Mouse (Mus musculus) limb, embryonic 14.5 days (tissue): Measurements from ENCODE around the gene Cdkn1a. TPM values are rescaled to one million over a fixed set of nuclear protein-coding genes. Genes with fewer than 3 reads are reported as not detected.

Experiments used
- ATAC-seq: fragments of 200-750 bp; cut with Nextera tagmentation; 2 replicates; pipeline ENCODE4 v1.8.0; 2017; ENCODE audit warnings: low read depth, moderate number of reproducible peaks, moderate TSS enrichment; ENCODE audit not compliant: low FRiP score
- DNase-seq: peaks from one replicate; pipeline ENCODE4 v3.0.0-alpha.2; 2015; ENCODE audit warnings: low spot score
- H3K27ac ChIP-seq: fragments of 300-500 bp; sonication (generic); replicated peaks from 2 replicates; pipeline ENCODE4 v1.5.1; 2014; ENCODE audit warnings: low read depth, mild to moderate bottlenecking, low read length, moderate library complexity, mixed read lengths
- H3K27me3 ChIP-seq: fragments of 300-500 bp; sonication (generic); 2 replicates; pipeline ENCODE4 v1.6.1; 2014; ENCODE audit warnings: low read length, mixed read lengths; ENCODE audit not compliant: control insufficient read depth, insufficient read depth
- H3K36me3 ChIP-seq: fragments of 300-500 bp; sonication (generic); 2 replicates; pipeline ENCODE4 v1.6.1; 2014; ENCODE audit warnings: mild to moderate bottlenecking, low read length, moderate library complexity, mixed read lengths; ENCODE audit not compliant: control insufficient read depth, insufficient read depth
- H3K4me1 ChIP-seq: fragments of 300-500 bp; sonication (generic); 2 replicates; pipeline ENCODE4 v1.6.1; 2014; ENCODE audit warnings: antibody characterized with exemption, low read length, mixed read lengths; ENCODE audit not compliant: control insufficient read depth, insufficient read depth
- H3K4me2 ChIP-seq: fragments of 300-500 bp; sonication (generic); replicated peaks from 2 replicates; pipeline ENCODE4 v1.6.1; 2014; ENCODE audit warnings: low read depth, mild to moderate bottlenecking, low read length, moderate library complexity; ENCODE audit not compliant: severe bottlenecking
- H3K4me3 ChIP-seq: fragments of 300-500 bp; sonication (generic); replicated peaks from 2 replicates; pipeline ENCODE4 v1.5.1; 2014; ENCODE audit warnings: low read length
- H3K9ac ChIP-seq: fragments of 300-500 bp; sonication (generic); 2 replicates; pipeline ENCODE4 v1.6.1; 2014; ENCODE audit warnings: mild to moderate bottlenecking, low read depth, low read length, moderate library complexity; ENCODE audit not compliant: severe bottlenecking
- H3K9me3 ChIP-seq: fragments of 300-500 bp; sonication (generic); 2 replicates; pipeline ENCODE4 v1.6.1; 2016; ENCODE audit warnings: low read length; ENCODE audit not compliant: control insufficient read depth
- POLR2A ChIP-seq: fragments of 200-500 bp; IDR thresholded peaks from 2 replicates; pipeline ENCODE4 v1.8.0; 2012; ENCODE audit warnings: inconsistent platforms, mild to moderate bottlenecking, moderate library complexity, borderline replicate concordance; ENCODE audit not compliant: insufficient read depth, insufficient read length; ENCODE audit errors: extremely low read depth
- WGBS: fragments of 180-500 bp; shearing (Covaris S2); extraction: QIAGEN DNeasy Blood & Tissue Kit; methylation state at CpG from one replicate; pipeline ENCODE4 v1.1.7; 2014; 5-methylcytosine and 5-hydroxymethylcytosine counted together
- polyA plus RNA-seq, 2 experiments: library from polyadenylated mRNA; depleted of rRNA in 1 of 2; stranded (reverse) in 1 of 2; unstranded in 1 of 2; fragments of >200 nt; fragmentation: Nextera tagmentation in 1 of 2; extraction: Ambion mirVana in 1 of 2; gene quantifications; 2 replicates each; pipeline versions ENCODE4 v1.2.1 to v1.2.3; 2012 to 2014

Cdkn1a gene
- polyA plus RNA-seq, 2 experiments = 61.6 to 164 TPM

- H3K4me3 ChIP-seq = no peak overlapping the region
- H3K9ac ChIP-seq = no peak overlapping the region
- DNase-seq (no peak), ATAC-seq (no peak)
- 86% methylated on average over 6 of the region's 6 CpGs for WGBS
- no peaks in the 10 kb centered on the region for H3K27me3 ChIP-seq
- no peak for TF ChIP-seq POLR2A
- H3K4me2 ChIP-seq = no peak overlapping the region
- no peaks in the 10 kb centered on the region; the same call in 1 of the 2 replicates for H3K9me3 ChIP-seq
- peaks cover 3% of the 10 kb centered on the region; the same call in 1 of the 2 replicates for H3K4me1 ChIP-seq
- no peaks in the 10 kb centered on the region for H3K36me3 ChIP-seq
- no peak overlapping the region for H3K27ac ChIP-seq
These were observed 57.0 kb downstream of the Cdkn1a start for GRCm38 (mm10) chr17:29147773-29148172.

GRCm38 (mm10) chr17:29149766-29150165 lies 59.0 kb downstream of the Cdkn1a start:
- H3K4me1 ChIP-seq = peaks cover 3% of the 10 kb centered on the region; the same call in 1 of the 2 replicates
- no peak overlapping the region for H3K4me2 ChIP-seq
- H3K27ac ChIP-seq = no peak overlapping the region
- H3K9ac ChIP-seq = no peak overlapping the region
- H3K36me3 ChIP-seq = no peaks in the 10 kb centered on the region
- DNase-seq (no peak), ATAC-seq (no peak)
- no peaks in the 10 kb centered on the region; the same call in 1 of the 2 replicates for H3K9me3 ChIP-seq
- 47% methylated on average over 7 of the region's 7 CpGs for WGBS
- no peaks in the 10 kb centered on the region for H3K27me3 ChIP-seq
- no peak overlapping the region for H3K4me3 ChIP-seq
- no peak for TF ChIP-seq POLR2A

Other genes starting within 250 kb of the Cdkn1a start
- gene Pnpla1, start 232.6 kb upstream of the Cdkn1a start, polyA plus RNA-seq (2012; rRNA removed) = 2.3 and 2.7 TPM in 2 replicates
- 4.5 and 5.0 TPM in 2 replicates for gene Pnpla1, start 232.6 kb upstream of the Cdkn1a start, polyA plus RNA-seq (2014; fragmentation: Nextera tagmentation; extraction: Ambion mirVana)
- gene 4930539E08Rik, start 175.7 kb upstream of the Cdkn1a start, polyA plus RNA-seq (2012; rRNA removed) = 0.35 and 0.37 TPM in 2 replicates
- gene 4930539E08Rik, start 175.7 kb upstream of the Cdkn1a start, polyA plus RNA-seq (2014; fragmentation: Nextera tagmentation; extraction: Ambion mirVana) = 0.07 and 0.18 TPM in 2 replicates
- 0.13 and 0.20 TPM in 2 replicates for gene Pxt1, start 147.1 kb upstream of the Cdkn1a start, polyA plus RNA-seq (2012; rRNA removed)
- not detected in 2 replicates for gene Pxt1, start 147.1 kb upstream of the Cdkn1a start, polyA plus RNA-seq (2014; fragmentation: Nextera tagmentation; extraction: Ambion mirVana)
- 66.6 and 70.1 TPM in 2 replicates for gene Kctd20, start 139.0 kb upstream of the Cdkn1a start, polyA plus RNA-seq (2012; rRNA removed)
- 82.9 and 96.3 TPM in 2 replicates for gene Kctd20, start 139.0 kb upstream of the Cdkn1a start, polyA plus RNA-seq (2014; fragmentation: Nextera tagmentation; extraction: Ambion mirVana)
- gene Stk38, start 83.0 kb upstream of the Cdkn1a start, polyA plus RNA-seq (2012; rRNA removed) = 115 TPM in 2 replicates
- gene Stk38, start 83.0 kb upstream of the Cdkn1a start, polyA plus RNA-seq (2014; fragmentation: Nextera tagmentation; extraction: Ambion mirVana) = 86.6 and 99.3 TPM in 2 replicates
- gene Srsf3, start 58.3 kb upstream of the Cdkn1a start, polyA plus RNA-seq (2012; rRNA removed) = 385 and 390 TPM in 2 replicates
- 561 and 596 TPM in 2 replicates for gene Srsf3, start 58.3 kb upstream of the Cdkn1a start, polyA plus RNA-seq (2014; fragmentation: Nextera tagmentation; extraction: Ambion mirVana)
- 2.4 and 2.8 TPM in 2 replicates for gene Rab44, start 23.2 kb downstream of the Cdkn1a start, polyA plus RNA-seq (2012; rRNA removed)
- gene Rab44, start 23.2 kb downstream of the Cdkn1a start, polyA plus RNA-seq (2014; fragmentation: Nextera tagmentation; extraction: Ambion mirVana) = 1.4 and 1.5 TPM in 2 replicates
- gene Cpne5, start 147.2 kb downstream of the Cdkn1a start, polyA plus RNA-seq (2012; rRNA removed) = 14.7 and 17.9 TPM in 2 replicates
- gene Cpne5, start 147.2 kb downstream of the Cdkn1a start, polyA plus RNA-seq (2014; fragmentation: Nextera tagmentation; extraction: Ambion mirVana) = 13.3 and 14.7 TPM in 2 replicates
- gene Ppil1, start 173.2 kb downstream of the Cdkn1a start, polyA plus RNA-seq (2012; rRNA removed) = 76.5 and 78.5 TPM in 2 replicates
- 130 and 132 TPM in 2 replicates for gene Ppil1, start 173.2 kb downstream of the Cdkn1a start, polyA plus RNA-seq (2014; fragmentation: Nextera tagmentation; extraction: Ambion mirVana)
- gene BC004004, start 177.8 kb downstream of the Cdkn1a start, polyA plus RNA-seq (2012; rRNA removed) = 58.7 and 64.6 TPM in 2 replicates
- gene BC004004, start 177.8 kb downstream of the Cdkn1a start, polyA plus RNA-seq (2014; fragmentation: Nextera tagmentation; extraction: Ambion mirVana) = 85.3 and 87.6 TPM in 2 replicates
- 2.0 and 2.6 TPM in 2 replicates for gene Pi16, start 226.7 kb downstream of the Cdkn1a start, polyA plus RNA-seq (2012; rRNA removed)
- 1.4 and 2.2 TPM in 2 replicates for gene Pi16, start 226.7 kb downstream of the Cdkn1a start, polyA plus RNA-seq (2014; fragmentation: Nextera tagmentation; extraction: Ambion mirVana)